Mouse (Mus musculus) c-Kit-positive CD71-positive TER-119-negative erythroid progenitor cells, embryonic 14.5 days (primary cell): ENCODE measurements around the gene Mastl.

ENCODE experiments used
- DNase-seq: peaks from one replicate; pipeline ENCODE4 v3.0.0-alpha.2; 2013; ENCODE audit warnings: low read depth

Gene Mastl

GRCm38 (mm10) chr2:23155777-23156607, at the start of gene Mastl, which contains the start of gene Yme1l1:
Mastl (minus strand) TSS chr2:23156024.
Yme1l1 (plus strand) TSS chr2:23156369.
- DNase-seq: peak; percentile 92

DNA sequence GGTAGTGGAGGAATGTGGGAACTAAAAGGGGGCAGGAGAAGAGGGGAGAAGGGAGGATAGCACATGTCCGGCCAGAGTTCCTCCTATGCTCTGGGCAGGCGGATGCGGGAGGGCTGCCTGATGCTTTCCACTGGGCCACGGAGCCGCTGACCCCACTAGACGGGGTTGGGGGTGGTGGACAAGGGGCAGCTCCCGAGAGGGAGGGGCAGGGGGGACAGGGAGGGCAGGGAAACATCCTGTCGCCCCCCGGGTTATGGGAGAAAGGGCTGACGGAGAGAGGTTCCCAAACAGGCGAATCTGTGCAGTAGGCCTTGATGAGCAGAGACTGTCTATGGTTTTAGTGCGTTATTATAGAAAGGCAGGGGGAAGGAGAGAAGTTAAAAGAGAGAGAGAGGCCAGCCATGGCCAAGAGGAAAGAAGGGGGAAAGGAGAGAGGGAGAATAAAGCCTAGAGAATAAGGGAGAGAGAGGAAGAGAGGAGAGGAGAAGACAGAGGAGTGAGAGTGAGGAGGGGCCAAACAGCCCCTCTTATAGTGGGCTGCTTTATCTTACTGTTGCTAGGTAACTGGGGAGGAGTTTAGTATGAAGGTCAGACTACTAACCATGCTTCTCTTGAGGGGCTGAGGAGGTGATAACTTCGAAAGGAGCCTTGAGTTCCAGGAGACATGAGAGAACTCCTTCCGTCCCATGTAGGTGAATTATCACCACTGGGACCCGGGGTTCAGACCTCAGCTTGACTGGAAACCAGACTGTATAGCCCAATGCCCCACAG, 47.3 kb upstream of the Mastl start:
- DNase-seq: no peak

DNA sequence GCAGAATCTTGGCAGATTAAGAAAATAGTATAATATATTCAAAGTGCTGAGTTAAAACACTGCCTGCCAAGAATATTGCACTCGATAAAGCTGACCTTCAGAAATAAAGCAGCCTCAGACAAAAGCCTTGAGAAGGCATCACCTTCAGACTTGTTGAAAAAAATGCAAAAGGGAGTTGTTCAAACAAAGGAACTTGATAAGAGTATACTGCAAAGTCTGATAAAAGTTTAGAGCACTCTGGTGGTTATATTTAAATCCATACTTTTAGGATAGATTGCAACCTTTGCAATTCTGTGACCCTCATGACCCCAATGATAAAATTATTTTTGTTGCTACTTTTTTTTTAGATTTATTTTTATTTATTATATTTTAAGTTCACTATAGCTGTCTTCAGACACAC, 45.2 kb upstream of the Mastl start:
- no peak for DNase-seq

- DNase-seq: no peak
These were observed 38.5 kb upstream of the Mastl start for GRCm38 (mm10) chr2:23194366-23194765.

- no peak for DNase-seq
These were observed 16.5 kb upstream of the Mastl start for GRCm38 (mm10) chr2:23172305-23172704.

DNA sequence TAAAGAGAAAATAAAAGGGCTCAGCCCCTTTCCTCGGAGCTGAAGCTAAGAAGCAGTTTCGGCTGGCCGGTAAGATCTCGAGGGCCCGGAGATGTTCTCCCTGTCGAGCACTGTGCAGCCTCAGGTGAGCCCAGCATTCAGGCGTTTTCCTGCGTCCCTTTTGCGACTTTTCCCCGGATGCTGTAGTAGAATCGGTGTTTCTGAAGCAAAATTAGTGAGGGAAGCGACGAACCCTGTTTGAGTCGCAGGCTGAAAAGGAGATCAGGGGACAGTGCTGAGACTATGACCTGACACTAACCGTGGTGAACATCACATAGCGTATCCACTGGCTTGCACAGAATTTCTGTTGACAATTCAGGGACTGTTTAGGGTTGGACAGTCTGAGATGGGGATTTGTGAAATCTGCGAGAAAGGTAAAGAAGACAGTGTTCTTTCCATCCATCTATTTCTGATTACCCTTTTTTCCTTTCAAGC, 821 bp upstream of the Mastl start:
- no peak for DNase-seq

GRCm38 (mm10) chr2:23155199-23155621, 614 bp downstream of the Mastl start:
- peak; percentile 50 for DNase-seq

- DNase-seq: no peak
These were observed 36.3 kb downstream of the Mastl start for GRCm38 (mm10) chr2:23119573-23119972.

- DNase-seq: no peak
These were observed 53.6 kb downstream of the Mastl start for GRCm38 (mm10) chr2:23102266-23102665.

DNA sequence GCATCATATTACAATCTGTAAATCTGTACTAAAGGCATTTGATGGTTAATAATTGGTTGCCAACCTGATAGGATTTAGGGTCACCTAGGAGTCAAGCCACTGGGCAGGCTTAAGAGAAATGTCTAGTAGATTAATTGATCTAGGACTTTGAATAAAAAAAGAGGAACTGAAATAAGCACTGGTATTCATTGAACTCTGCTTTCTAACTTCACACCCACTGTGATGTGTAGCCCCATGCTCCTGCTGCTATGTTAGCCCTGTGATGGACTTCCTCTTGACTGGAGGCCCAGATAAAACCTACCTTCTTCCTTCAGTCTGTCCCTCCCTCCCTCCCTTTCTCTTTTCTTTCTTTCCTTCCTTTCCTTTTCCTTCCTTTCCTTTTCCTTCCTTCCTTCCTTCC, 58.8 kb downstream of the Mastl start:
- DNase-seq: no peak

DNA sequence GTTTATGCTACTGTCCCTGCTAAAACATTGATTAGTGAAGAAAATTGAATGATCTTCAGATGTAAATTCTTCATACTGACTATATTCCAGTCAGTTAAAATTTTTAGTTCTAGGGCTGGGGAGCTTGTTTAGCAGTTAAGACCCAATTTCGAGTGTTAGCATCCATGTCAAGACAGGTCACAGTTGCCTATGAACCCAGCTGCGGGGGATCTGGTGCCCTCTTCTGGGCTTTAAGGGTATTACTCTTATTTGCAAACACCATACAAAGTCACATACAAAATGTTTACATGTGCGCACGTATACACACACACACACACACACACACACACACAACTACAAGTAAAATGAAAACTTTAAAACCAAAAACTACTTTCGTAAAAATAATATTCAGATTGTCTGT, 63.6 kb downstream of the Mastl start:
- peak; percentile 53 for DNase-seq

DNA sequence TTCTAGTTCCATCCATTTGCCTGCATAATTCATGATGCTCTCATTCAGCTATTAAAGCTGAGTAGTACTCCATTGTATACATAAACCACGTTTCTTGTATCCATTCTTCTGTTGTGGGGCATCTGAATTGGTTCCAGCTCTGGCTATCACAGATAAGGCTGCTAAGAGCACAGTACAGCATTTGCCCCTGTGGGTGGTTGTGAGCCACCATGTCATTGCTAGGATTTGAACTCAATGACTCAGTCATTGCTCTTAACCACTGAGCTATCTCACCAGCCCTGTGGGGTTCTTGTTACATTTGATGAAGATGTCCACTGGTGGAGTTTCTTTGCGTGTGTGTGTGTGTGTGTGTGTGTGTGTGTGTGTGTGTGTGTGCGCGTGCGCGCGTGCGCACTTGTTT, 71.3 kb downstream of the Mastl start:
- DNase-seq: no peak

DNA sequence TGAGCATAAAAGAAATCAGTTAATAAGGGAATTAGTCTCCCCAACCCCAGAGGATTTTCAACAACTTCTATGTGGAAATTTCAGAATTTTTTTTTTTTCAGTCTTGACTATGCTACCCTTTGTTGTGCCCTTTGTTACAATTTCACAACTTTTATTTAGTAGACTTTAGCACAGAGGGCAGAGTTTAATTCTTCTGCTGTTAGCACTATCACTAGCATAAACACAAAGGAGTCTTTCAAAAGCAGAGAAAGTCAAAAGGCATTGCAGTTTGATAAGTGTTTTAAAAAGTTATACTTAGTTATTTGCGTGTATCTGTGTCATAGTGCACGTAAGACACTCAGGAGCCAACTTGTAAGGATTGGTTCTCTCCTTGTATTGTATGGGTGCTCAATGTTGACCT, 77.2 kb downstream of the Mastl start:
- DNase-seq: no peak

GRCm38 (mm10) chr2:23077693-23078092, 78.1 kb downstream of the Mastl start:
- DNase-seq: no peak

DNA sequence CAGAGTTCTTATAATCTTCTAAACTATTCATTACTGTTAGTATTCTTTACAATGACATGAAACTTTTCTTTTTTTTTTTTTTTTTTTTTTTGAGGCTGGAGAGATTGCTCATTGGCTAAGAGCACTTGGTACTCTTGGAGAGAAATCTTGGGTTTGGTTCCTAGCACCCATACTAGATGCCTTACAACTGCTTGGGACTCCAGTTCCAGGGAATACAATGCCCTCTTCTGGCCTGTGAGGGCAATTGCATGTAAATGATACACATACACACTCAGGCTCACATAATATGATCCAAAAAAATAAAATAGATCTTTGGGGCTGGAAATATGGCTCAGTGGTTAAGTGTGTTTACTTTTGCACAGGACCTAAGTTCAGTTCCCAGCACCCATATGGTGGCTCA, 79.0 kb downstream of the Mastl start:
- DNase-seq: no peak

GRCm38 (mm10) chr2:23075846-23076245, 80.0 kb downstream of the Mastl start:
- no peak for DNase-seq

GRCm38 (mm10) chr2:23071406-23071805, 84.4 kb downstream of the Mastl start:
- DNase-seq: no peak

GRCm38 (mm10) chr2:23070491-23070890, 85.3 kb downstream of the Mastl start:
- DNase-seq: no peak

DNA sequence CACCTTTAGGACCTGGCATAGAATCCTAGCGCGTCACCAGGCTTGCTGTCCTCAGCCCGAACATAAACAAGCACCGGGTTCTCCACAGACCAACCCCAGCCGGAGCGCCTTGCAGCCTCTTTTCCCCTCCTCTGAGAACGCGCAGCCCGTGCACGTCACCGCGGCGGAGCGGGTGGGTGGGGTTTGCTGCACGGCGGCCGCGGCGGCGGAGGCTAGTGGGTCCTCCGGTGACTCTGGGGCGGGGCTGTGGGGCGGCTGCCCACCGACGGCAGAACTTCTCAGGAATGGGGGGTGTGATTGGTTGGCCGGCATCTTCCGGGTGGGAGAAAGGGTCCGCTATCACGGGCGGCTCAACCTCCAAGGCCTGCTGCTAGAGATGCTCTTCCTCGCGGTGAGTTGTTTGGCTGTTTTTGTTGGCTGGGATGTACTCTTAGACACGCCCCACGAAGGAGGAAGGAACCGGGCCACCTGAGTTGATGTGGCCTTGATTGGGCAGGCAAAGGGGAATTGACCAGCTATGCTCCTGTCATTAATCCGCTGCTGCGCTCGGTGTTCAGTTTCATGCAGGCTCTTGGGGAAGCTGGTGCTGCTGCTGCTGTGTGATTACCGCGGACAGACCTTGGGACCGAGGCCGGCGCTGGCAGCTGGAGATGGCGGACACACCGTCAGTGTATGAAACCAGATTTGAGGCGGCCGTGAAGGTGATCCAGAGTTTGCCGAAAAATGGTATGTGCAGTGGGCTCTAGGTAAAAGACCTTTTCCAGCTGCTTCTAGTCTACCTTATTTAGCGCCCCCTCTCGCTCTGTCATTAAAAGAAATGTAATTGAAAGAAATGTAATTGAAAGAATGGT, 86.7 kb downstream of the Mastl start:
- DNase-seq: peak; percentile 78

DNA sequence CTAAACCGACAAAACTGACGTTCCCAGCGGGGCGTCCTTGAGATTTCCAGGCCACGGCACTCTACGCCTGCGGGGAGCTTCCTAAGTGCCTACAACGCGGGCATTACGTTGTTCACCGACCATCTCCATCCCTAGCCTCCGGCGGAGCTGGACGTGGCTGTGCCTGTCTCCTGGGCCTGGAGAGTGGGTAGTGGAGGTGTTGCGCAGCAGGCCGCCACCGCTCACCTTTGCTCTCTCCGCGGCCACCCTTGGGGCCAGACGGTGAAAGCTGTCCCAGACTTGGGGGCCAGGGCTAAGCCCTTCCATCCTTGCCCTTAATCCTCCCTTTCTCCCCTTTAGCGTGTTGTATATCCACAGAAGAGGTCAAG, 87.5 kb downstream of the Mastl start:
- no peak for DNase-seq

DNA sequence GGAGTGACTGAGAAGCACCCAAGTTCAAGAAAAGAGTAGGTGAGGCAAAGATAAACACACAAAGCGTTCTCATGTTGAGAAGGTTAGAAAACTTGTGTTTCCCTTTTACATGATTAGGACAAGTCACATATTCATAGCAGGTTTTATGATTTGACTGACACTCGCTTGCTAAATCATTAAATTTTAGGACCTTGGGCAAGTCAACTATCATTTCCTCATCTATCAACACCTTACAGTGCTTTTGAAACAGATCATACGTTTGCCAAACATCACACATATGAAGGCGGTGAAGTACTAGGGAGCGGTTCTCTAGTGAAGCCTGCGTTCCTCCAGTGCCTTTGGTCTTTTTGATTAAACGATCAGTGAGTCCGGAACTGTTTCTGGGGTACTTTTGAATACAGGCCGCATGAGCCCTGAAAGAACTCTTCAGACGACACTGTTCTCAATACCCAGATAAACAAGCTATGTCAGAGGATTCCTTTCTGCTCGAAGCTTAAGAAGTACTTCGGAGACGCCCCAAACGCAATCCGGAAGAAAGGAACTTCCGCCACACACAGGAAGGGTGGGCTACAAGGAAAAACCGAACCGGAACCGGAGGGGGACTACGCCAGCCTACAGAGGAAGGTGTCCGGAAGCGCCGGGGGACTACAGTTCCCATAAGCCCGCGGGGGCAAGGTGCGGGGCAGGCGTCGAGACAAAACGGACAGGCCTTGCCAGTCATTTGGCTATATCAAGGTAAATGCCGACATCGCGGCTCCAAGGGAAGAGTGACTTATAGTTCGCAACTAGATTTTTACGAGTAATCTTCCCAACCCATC, 88.1 kb downstream of the Mastl start, which contains the start of gene Acbd5:
TSS of gene Acbd5 (plus strand) at position 616 of the 818 bp plus-strand sequence.
- peak; percentile 96 for DNase-seq
